Mouse (Mus musculus) limb, embryonic 11.5 days (tissue): ENCODE measurements around the gene Alcam. TPM values are rescaled to one million over a fixed set of nuclear protein-coding genes. Genes with fewer than 3 reads are reported as not detected.
A peak's percentile ranks its signal among the peaks of the same experiment; 100 is the strongest.

Experiments used
- ATAC-seq: fragments of 200-750 bp; cut with Nextera tagmentation; 2 replicates; pipeline ENCODE4 v1.8.0; 2017; ENCODE audit warnings: low read depth; ENCODE audit not compliant: insufficient number of reproducible peaks, low FRiP score, low TSS enrichment
- DNase-seq: peaks from one replicate; pipeline ENCODE4 v3.0.0-alpha.2; 2015; ENCODE audit warnings: low spot score
- H3K27ac ChIP-seq: fragments of 300-500 bp; sonication (generic); replicated peaks from 2 replicates; pipeline ENCODE4 v1.5.1; 2014; ENCODE audit warnings: low read depth, mild to moderate bottlenecking, low read length
- H3K27me3 ChIP-seq: fragments of 300-500 bp; sonication (generic); 2 replicates; pipeline ENCODE4 v1.6.1; 2014; ENCODE audit warnings: mild to moderate bottlenecking, low read length, mixed read lengths; ENCODE audit not compliant: control insufficient read depth, insufficient read depth
- H3K36me3 ChIP-seq: fragments of 300-500 bp; sonication (generic); 2 replicates; pipeline ENCODE4 v1.6.1; 2014; ENCODE audit warnings: mild to moderate bottlenecking, low read length, moderate library complexity, mixed read lengths; ENCODE audit not compliant: control insufficient read depth, insufficient read depth
- H3K4me1 ChIP-seq: fragments of 300-500 bp; sonication (generic); 2 replicates; pipeline ENCODE4 v1.6.1; 2014; ENCODE audit warnings: low read length, mixed read lengths; ENCODE audit not compliant: control insufficient read depth, insufficient read depth
- H3K4me2 ChIP-seq: fragments of 300-500 bp; sonication (generic); 2 replicates; pipeline ENCODE4 v1.6.1; 2014; ENCODE audit warnings: low read depth, mild to moderate bottlenecking, moderate library complexity; ENCODE audit not compliant: severe bottlenecking
- H3K4me3 ChIP-seq: fragments of 300-500 bp; sonication (generic); 2 replicates; pipeline ENCODE4 v1.5.1; 2014; ENCODE audit warnings: low read depth, low read length
- H3K9ac ChIP-seq: fragments of 300-500 bp; sonication (generic); 2 replicates; pipeline ENCODE4 v1.6.1; 2014; ENCODE audit warnings: mild to moderate bottlenecking, low read length
- H3K9me3 ChIP-seq: fragments of 300-500 bp; sonication (generic); 2 replicates; pipeline ENCODE4 v1.6.1; 2016; ENCODE audit warnings: low read length; ENCODE audit not compliant: control insufficient read depth
- WGBS: fragments of 180-500 bp; shearing (Covaris S2); extraction: QIAGEN DNeasy Blood & Tissue Kit; methylation state at CpG from one replicate; pipeline ENCODE4 v1.1.7; 2014; 5-methylcytosine and 5-hydroxymethylcytosine counted together
- polyA plus RNA-seq: library from polyadenylated mRNA; unstranded; fragments of >200 nt; fragmentation: Nextera tagmentation; extraction: Ambion mirVana; gene quantifications from 2 replicates; pipeline ENCODE4 v1.2.1, GENCODE M21; 2014

Gene Alcam
- polyA plus RNA-seq, 1 experiment from 2014 or later: 15.1 TPM

GRCm38 (mm10) chr16:52243421-52243973, 210.4 kb downstream of the Alcam start:
- Histone ChIP-seq H3K36me3 (no peaks in the 10 kb centered on the region), H3K4me2 (no peak overlapping the region), H3K27me3 (no peaks in the 10 kb centered on the region), H3K27ac (no peak overlapping the region), H3K4me1 (no peaks in the 10 kb centered on the region), H3K9ac (no peak overlapping the region), H3K9me3 (no peaks in the 10 kb centered on the region), H3K4me3 (no peak overlapping the region)
- DNase-seq: peak; percentile 40
- ATAC-seq: peak; percentile 45; the same call in 1 of the 2 replicates
- 83% methylated on average over 4 of the region's 4 CpGs for WGBS

DNA sequence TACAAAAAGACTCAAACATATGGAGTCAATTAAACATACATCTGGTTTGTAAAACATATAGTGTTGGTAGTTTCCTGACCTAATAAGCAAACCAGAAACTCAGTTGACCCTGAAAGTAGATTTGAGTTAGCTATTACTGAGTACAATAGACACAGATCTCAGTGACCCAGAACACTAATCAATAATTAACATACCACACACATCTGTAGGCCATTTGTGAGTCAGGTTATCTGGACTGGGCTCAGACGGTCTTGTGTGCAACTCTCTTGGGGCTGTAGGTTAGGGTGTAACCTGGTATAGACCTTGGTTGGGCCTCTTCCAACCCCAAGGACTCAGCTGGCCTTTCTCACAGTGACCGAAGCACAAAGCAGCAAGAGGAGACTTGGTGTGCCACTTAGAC, 211.7 kb downstream of the Alcam start:
- ATAC-seq (peak; percentile 82; the same call in 1 of the 2 replicates), DNase-seq (peak; percentile 54)
- Histone ChIP-seq H3K9me3 (no peaks in the 10 kb centered on the region), H3K4me1 (no peaks in the 10 kb centered on the region), H3K4me3 (no peak overlapping the region), H3K36me3 (no peaks in the 10 kb centered on the region), H3K27ac (no peak overlapping the region), H3K4me2 (no peak overlapping the region), H3K9ac (no peak overlapping the region), H3K27me3 (no peaks in the 10 kb centered on the region)
- 6% methylated on average over 2 of the region's 2 CpGs for WGBS

- no peak for ATAC-seq
- 70% methylated on average over 2 of the region's 2 CpGs for WGBS
- no peak overlapping the region for H3K4me2 ChIP-seq
Observed at GRCm38 (mm10) chr16:52229930-52230329, 223.9 kb downstream of the Alcam start.

DNA sequence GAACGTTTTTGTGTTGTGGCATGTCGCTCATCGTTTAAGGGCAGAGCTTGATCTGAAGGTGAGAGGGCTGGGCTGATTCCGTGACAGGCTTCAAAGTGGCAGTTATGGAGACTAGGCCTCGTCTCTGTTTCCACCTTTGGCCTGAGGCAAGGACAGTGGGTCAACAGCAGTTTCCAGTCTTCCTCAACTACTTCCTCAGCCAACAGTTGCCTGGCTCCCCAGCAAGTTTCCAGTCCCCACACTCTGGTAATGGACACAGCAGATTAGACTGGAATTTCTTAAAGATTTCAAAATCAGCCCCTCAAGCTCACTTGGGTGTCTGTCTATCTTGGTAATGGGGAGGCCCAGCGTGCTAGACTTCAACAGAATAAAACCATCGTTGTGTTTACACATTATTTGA, 224.4 kb downstream of the Alcam start:
- H3K27me3 ChIP-seq: no peaks in the 10 kb centered on the region
- H3K36me3 ChIP-seq: no peaks in the 10 kb centered on the region
- no peak overlapping the region for H3K9ac ChIP-seq
- DNase-seq (no peak), ATAC-seq (no peak)
- 70% methylated on average over 7 of the region's 7 CpGs for WGBS
- H3K4me2 ChIP-seq: no peak overlapping the region
- H3K27ac ChIP-seq: no peak overlapping the region
- no peak overlapping the region for H3K4me3 ChIP-seq
- H3K9me3 ChIP-seq: no peaks in the 10 kb centered on the region
- H3K4me1 ChIP-seq: no peaks in the 10 kb centered on the region

More at GRCm38 (mm10) chr16:52229930-52230329, 223.9 kb downstream of the Alcam start:
- no peak for DNase-seq
- Histone ChIP-seq H3K27me3 (no peaks in the 10 kb centered on the region), H3K9ac (no peak overlapping the region), H3K27ac (no peak overlapping the region), H3K4me1 (no peaks in the 10 kb centered on the region), H3K9me3 (no peaks in the 10 kb centered on the region), H3K4me3 (no peak overlapping the region), H3K36me3 (no peaks in the 10 kb centered on the region)

GRCm38 (mm10) chr16:52222896-52223295, 231.0 kb downstream of the Alcam start:
- no peaks in the 10 kb centered on the region for H3K27me3 ChIP-seq
- WGBS: 82% methylated on average over 4 of the region's 4 CpGs
- no peak for DNase-seq
- H3K4me1 ChIP-seq: no peaks in the 10 kb centered on the region
- no peak overlapping the region for H3K4me3 ChIP-seq
- no peak overlapping the region for H3K4me2 ChIP-seq
- no peak overlapping the region for H3K9ac ChIP-seq
- ATAC-seq: no peak
- H3K27ac ChIP-seq: no peak overlapping the region
- no peaks in the 10 kb centered on the region for H3K9me3 ChIP-seq
- H3K36me3 ChIP-seq: no peaks in the 10 kb centered on the region

DNA sequence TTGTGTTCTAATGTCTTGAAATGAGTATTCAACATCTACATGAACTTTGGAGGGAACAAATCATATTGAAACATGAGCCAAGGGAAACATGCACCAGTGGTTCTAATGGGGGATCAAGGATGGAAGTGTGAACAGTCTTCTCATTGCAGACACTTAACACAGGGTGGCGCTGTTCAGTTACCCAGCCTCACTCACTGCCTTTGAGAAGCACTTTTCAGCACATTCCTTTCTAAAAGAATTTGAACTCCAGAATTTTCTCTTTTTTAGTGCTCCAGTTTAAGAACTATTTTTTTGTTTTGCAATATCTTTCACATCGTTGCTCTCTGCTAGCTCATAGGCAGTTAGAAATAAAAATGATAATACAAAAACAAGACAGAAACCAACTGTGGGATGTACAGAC, 234.8 kb downstream of the Alcam start:
- no peak overlapping the region for H3K9ac ChIP-seq
- no peaks in the 10 kb centered on the region for H3K27me3 ChIP-seq
- ATAC-seq: no peak
- H3K4me2 ChIP-seq: no peak overlapping the region
- no peaks in the 10 kb centered on the region for H3K4me1 ChIP-seq
- no peak overlapping the region for H3K27ac ChIP-seq
- no peaks in the 10 kb centered on the region for H3K9me3 ChIP-seq
- H3K4me3 ChIP-seq: no peak overlapping the region
- 23% methylated on average over 2 of the region's 2 CpGs for WGBS
- DNase-seq: peak; percentile 65
- H3K36me3 ChIP-seq: no peaks in the 10 kb centered on the region

- no peak overlapping the region for H3K9ac ChIP-seq
- H3K9me3 ChIP-seq: no peaks in the 10 kb centered on the region
- WGBS: 78% methylated on average over 8 of the region's 8 CpGs
- ATAC-seq (no peak), DNase-seq (no peak)
- no peak overlapping the region for H3K4me2 ChIP-seq
- H3K27ac ChIP-seq: no peak overlapping the region
- no peaks in the 10 kb centered on the region for H3K36me3 ChIP-seq
- no peak overlapping the region for H3K4me3 ChIP-seq
- no peaks in the 10 kb centered on the region for H3K4me1 ChIP-seq
- H3K27me3 ChIP-seq: no peaks in the 10 kb centered on the region
Observed at GRCm38 (mm10) chr16:52210844-52211606, 242.8 kb downstream of the Alcam start.

DNA sequence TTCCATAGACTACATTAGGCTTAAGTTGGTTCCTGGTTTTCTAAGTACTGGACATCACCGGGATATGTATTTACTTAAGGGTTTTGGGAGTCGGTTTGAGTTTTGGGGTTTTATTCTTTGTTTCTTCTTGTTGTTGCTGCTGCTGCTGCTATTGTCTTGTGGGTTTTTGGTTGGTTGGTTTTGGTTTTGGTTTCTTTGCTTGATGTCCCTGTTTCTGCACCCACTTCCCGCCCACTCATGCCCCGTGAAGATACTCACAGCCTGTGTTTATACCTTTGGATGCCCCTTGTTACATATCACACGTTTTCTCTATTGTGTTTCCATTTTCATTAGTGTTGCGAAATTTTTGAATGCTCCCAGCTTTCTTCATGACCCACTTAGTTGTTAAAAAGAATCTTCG, 253.8 kb downstream of the Alcam start:
- ATAC-seq (no peak), DNase-seq (no peak)
- H3K9ac ChIP-seq: no peak overlapping the region
- no peaks in the 10 kb centered on the region for H3K27me3 ChIP-seq
- H3K36me3 ChIP-seq: peaks cover 2% of the 10 kb centered on the region; the same call in 1 of the 2 replicates
- H3K27ac ChIP-seq: no peak overlapping the region
- H3K4me3 ChIP-seq: no peak overlapping the region
- no peak overlapping the region for H3K4me2 ChIP-seq
- 94% methylated on average over 7 of the region's 7 CpGs for WGBS
- no peaks in the 10 kb centered on the region for H3K4me1 ChIP-seq
- no peaks in the 10 kb centered on the region for H3K9me3 ChIP-seq
